Mouse (Mus musculus): Measurements from ENCODE around the gene Rasl10b. TPM values are rescaled to one million over a fixed set of nuclear protein-coding genes. Genes with fewer than 3 reads are reported as not detected.

The Rasl10b gene
- 0.67 and 0.92 TPM in 2 replicates for polyA plus RNA-seq (2012; rRNA removed; ENCODE audit: low replicate concordance)

DNA sequence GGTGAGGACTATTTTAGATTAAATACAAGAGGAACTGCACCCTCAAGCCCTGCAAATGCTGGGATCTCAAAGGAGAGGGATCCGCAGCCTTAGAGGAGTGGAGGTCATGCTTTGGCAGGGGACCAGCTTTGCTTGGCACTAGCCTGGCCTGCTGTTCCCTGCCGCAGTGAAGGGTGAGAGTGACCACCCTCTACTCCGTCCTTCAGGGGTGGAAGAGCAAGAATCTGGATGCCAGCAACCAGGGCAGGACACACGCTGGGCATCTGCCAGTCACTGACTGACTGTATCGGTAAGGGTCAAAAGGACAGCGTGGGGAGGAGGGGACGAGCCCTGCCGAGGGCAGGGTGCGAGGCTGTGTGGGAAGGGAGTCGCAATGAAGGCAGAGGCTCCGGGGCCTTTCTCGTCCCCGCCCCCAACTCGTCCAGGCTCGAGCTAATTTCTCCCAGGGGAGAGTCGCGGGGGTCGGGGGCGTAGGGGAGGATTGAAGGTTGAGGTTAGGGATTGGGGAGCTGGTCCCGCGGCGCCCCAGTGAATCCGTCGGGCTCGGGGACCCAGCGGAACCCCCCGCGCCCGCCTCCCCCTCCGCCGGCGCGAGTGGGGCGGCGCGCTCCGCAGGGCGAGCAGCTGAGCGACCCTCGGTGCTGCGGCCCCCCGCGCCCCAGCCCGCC lies at the start of gene Rasl10b:
Gene Rasl10b (plus strand): TSS at position 51 of the 668 bp plus-strand sequence.

DNA sequence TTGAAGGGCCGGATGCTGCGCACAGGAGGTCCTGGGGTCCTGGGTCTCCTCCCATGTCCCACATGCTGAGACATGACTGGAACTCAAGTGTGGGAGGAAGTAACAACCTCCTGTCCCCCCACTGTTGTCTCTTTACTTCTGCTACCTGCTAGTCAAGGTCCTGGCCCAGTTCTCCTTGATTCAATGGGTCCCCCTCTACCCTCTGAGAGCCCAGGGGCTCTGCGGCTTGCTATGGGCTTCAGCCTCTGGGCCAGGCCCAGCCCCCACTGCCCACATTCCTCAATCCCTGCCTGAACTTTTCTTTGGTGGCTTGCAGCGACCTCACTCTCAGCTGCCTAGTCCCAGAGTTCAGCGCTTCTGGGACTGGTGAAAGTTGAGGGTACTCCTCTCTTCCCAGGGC lies 20.4 kb downstream of the Rasl10b start, which contains the start of gene Gas2l2:
Gene Gas2l2 (minus strand): TSS at position 101 of the 400 bp plus-strand sequence.

DNA sequence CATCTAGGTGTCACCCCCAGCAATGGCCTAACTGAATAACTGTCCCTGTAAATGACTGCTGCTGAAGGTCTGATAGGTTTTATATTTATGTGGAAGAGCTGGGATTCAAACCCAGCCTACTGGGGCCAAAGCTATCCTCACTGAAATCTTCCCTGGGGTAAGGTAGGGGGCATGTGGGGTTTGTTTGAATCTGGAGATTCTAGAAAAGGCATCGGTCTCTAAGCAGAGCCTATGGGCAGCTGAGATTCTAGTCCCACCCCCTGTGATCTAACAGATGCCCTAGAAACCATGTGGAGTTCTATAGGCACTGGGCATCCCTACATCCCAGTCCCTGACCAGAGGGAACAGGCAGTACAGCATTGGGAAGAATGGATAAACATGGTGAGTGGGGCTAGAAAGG lies 28.4 kb downstream of the Rasl10b start, which contains the start of gene 1700020L24Rik:
Gene 1700020L24Rik (plus strand): TSS at position 301 of the 400 bp plus-strand sequence.

DNA sequence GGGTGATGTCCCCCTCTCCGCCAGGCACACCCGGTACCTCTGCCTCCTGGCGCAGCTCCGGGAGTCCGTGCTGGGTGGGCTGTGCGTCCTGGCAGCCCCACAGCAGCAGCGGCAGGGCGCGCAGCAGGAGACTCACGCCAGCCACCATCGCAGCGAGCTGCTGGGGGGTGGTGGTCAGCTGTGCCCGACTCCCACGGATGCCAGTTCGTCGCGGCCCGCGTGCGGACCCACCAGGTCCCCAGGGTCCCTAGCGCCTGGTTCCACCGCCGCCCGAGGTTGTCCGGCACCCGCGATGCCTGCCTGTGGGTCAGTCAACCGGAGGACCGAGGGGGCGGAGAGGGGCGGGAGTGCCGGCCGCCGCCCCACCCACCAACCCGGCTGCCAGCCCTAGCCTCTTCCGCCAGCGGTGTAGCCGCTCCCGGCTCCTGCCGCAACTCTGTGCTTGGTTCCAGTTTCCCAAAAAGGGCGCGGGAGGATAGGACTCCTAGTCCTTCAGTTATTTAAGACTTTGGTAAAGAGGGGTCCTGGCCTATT lies 53.8 kb downstream of the Rasl10b start, which contains the start of gene Mmp28:
Gene Mmp28 (minus strand): TSS at position 361 of the 534 bp plus-strand sequence.

Other genes starting within 250 kb of the Rasl10b start
- gene Slfn4, start 234.0 kb upstream of the Rasl10b start, polyA plus RNA-seq (2012; rRNA removed; ENCODE audit: low replicate concordance) = 0.32 and 0.36 TPM in 2 replicates
- 0.11 TPM in 1 of 2 replicates, not detected in the other for gene Slfn3, start 217.8 kb upstream of the Rasl10b start, polyA plus RNA-seq (2012; rRNA removed; ENCODE audit: low replicate concordance)
- gene Slfn14, start 122.4 kb upstream of the Rasl10b start, polyA plus RNA-seq (2012; rRNA removed; ENCODE audit: low replicate concordance) = not detected in 2 replicates
- gene Ap2b1, start 110.1 kb upstream of the Rasl10b start, polyA plus RNA-seq (2012; rRNA removed; ENCODE audit: low replicate concordance) = 14.4 and 18.1 TPM in 2 replicates
- 3.7 and 6.7 TPM in 2 replicates for gene Pex12, start 106.6 kb upstream of the Rasl10b start, polyA plus RNA-seq (2012; rRNA removed; ENCODE audit: low replicate concordance)
- gene Gas2l2, start 20.3 kb downstream of the Rasl10b start, polyA plus RNA-seq (2012; rRNA removed; ENCODE audit: low replicate concordance) = 0.19 TPM in 1 of 2 replicates, not detected in the other
- gene 1700020L24Rik, start 28.5 kb downstream of the Rasl10b start, polyA plus RNA-seq (2012; rRNA removed; ENCODE audit: low replicate concordance) = 0.43 and 3.5 TPM in 2 replicates
- gene Mmp28, start 53.9 kb downstream of the Rasl10b start, polyA plus RNA-seq (2012; rRNA removed; ENCODE audit: low replicate concordance) = 4.0 and 24.0 TPM in 2 replicates
- gene Taf15, start 63.9 kb downstream of the Rasl10b start, polyA plus RNA-seq (2012; rRNA removed; ENCODE audit: low replicate concordance) = 1.5 and 3.1 TPM in 2 replicates
- gene Heatr9, start 113.0 kb downstream of the Rasl10b start, polyA plus RNA-seq (2012; rRNA removed; ENCODE audit: low replicate concordance) = not detected in 2 replicates
- 253 and 747 TPM in 2 replicates for gene Ccl5, start 121.4 kb downstream of the Rasl10b start, polyA plus RNA-seq (2012; rRNA removed; ENCODE audit: low replicate concordance)
- 0.71 and 1.2 TPM in 2 replicates for gene Ccl9, start 169.5 kb downstream of the Rasl10b start, polyA plus RNA-seq (2012; rRNA removed; ENCODE audit: low replicate concordance)
- gene Ccl6, start 183.9 kb downstream of the Rasl10b start, polyA plus RNA-seq (2012; rRNA removed; ENCODE audit: low replicate concordance) = 25.6 and 33.1 TPM in 2 replicates
- not detected in 2 replicates for gene Rpl9-ps1, start 236.5 kb downstream of the Rasl10b start, polyA plus RNA-seq (2012; rRNA removed; ENCODE audit: low replicate concordance)
- gene Ccl3, start 240.2 kb downstream of the Rasl10b start, polyA plus RNA-seq (2012; rRNA removed; ENCODE audit: low replicate concordance) = 1.0 and 2.2 TPM in 2 replicates

Measured in duodenum, adult 2 months (tissue).